Mouse (Mus musculus) fibroblast of lung, adult 2 months (primary cell): ENCODE results near the gene Olfm4.

ENCODE experiments used
- DNase-seq: peaks from one replicate; pipeline ENCODE4 v3.0.0-alpha.2; 2011; ENCODE audit warnings: low read depth

The Olfm4 gene

GRCm38 (mm10) chr14:80029297-80030001 is 45.6 kb downstream of the Olfm4 start:
- DNase-seq = no peak

DNA sequence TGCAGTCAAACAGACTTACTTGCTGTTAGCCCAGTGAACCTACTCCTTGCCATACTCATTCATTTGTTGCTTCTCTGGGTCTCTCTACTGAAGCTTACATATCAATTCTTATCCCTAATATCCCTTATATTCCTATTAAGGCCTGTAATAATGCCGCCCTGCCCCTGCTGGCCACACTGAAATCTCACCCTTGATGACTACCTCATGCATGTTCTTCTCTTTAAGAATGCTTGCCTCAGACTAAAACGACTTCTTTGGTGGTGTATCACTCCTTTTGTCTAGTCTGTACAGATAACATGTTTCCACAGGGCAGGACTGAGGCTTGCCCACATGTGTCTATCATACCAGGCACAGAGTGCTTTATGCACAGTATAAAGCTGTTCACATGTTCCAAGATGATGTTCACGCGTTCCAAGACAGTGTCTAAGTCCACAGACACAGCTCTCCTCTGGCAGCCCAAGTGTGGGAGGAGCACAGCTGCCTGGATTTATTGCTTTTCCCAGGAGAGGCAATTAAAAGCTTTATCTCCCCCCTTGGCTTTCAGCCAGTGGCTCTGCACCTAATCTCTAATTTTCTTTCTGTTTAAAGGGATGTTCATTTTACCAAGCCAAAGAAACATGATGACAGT is 55.9 kb downstream of the Olfm4 start:
- DNase-seq = no peak

DNA sequence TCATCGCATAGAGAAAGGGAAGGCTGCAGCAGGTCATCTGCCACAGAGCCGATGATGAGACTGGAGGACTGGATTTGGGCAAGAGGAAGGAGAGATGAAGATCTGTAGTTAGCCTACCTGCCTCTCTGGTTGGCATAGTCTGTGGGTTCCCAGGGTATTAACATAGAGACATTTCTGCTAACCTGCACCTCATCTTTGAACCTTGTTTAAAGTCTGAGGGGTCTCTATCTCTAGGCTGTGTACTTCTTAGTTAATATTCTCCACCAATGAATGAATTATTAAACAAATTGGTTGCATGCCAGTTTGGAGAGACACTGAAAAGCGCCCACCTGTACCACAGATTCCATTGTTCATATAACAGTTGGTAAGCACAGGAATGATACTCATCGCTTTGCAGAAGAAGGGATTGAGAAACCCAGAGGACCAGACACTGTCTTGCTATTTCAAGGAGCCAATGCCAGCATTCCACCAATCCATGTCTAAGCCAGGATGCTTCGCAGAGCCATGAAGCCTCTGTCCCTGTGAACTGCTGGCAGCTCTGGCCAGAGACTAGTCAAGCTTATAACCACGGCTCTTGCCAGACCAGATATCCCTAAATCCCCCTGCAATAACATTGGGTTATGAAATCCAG is 62.3 kb downstream of the Olfm4 start:
- DNase-seq = no peak

DNA sequence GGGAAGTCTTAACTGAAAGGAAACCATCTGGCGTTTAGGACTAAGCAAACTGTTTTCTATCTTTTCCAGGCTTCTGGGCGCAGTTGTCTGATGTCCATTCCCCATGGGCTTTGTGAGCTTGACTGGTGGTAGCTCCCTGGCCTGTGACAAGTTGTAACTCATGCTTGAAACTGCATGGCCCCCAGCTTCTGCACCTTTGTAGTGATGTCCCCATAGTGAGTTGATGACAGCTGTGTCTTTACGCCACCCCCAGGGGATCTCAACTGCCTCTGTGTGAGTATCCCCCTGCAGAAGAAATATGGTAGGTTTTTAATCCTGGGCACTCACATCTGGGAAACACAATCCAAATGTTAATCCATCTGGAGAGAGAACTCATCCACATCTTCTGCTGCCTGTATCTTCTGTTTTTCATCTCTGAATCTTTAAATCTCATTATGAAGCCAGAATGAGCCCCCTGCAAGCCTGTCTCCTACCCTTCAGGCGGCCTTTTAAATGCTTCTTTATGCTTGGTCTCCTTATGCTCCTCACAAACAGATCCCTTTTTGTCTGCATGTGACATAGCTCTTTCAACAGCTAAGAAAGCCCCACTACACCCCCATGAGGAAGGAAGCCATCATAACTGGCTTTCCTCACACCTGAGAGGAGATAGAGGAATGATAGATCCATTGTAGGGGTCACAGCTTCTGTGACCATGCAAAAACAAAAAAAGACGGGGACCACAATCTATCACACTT is 63.7 kb downstream of the Olfm4 start:
- no peak for DNase-seq

- no peak for DNase-seq
Measured at GRCm38 (mm10) chr14:80055725-80056124, 71.8 kb downstream of the Olfm4 start.

DNA sequence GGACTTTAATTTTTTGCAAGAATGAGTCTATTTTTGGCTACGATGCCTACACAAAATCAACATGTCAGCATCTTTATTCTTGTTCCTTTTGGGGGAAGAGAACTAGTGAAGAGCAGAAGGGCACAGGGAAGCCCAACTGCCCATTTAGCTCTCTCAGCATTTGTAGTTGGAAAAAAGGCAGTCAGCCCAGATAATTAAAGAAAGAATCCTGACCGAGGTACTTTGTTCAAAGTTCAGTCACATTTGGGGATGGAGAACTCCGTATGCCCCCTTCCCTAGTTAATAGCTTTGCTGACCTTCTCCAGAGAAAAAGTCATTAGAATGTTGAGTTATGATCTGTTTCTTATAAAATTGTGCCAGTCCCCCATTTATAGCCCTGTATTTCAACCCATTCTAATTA is 77.8 kb downstream of the Olfm4 start:
- DNase-seq = no peak

- DNase-seq = no peak
Measured at GRCm38 (mm10) chr14:80062896-80063295, 79.0 kb downstream of the Olfm4 start.

GRCm38 (mm10) chr14:80070580-80070979 is 86.7 kb downstream of the Olfm4 start:
- no peak for DNase-seq
